Mouse (Mus musculus) heart, adult 2 months (tissue): ENCODE measurements around the gene Thbs1. TPM values are rescaled to one million over a fixed set of nuclear protein-coding genes. Genes with fewer than 3 reads are reported as not detected.

Experiments used
- DNase-seq, 2 experiments: peaks; one replicate each; pipeline ENCODE4 v3.0.0; 2021
- H3K27ac ChIP-seq: fragments of 200-600 bp; 2 replicates; pipeline ENCODE4 v1.8.1; 2022
- H3K27me3 ChIP-seq: fragments of 200-500 bp; 2 replicates; pipeline ENCODE4 v1.6.1; 2012; ENCODE audit warnings: mild to moderate bottlenecking, low read length, inconsistent platforms, mixed read lengths; ENCODE audit not compliant: control insufficient read depth, insufficient read depth
- H3K36me3 ChIP-seq: fragments of 200-500 bp; 2 replicates; pipeline ENCODE4 v1.6.1; 2012; ENCODE audit warnings: low read length, inconsistent platforms; ENCODE audit not compliant: control insufficient read depth, insufficient read depth
- H3K4me1 ChIP-seq: fragments of 200-500 bp; 2 replicates; pipeline ENCODE4 v1.6.1; 2011; ENCODE audit warnings: low read length; ENCODE audit not compliant: control insufficient read depth, insufficient read depth
- H3K4me3 ChIP-seq: fragments of 200-600 bp; 2 replicates; pipeline ENCODE4 v1.8.1; 2022
- H3K79me2 ChIP-seq: fragments of 200-500 bp; replicated peaks from 2 replicates; pipeline ENCODE4 v1.6.1; 2012; ENCODE audit warnings: mild to moderate bottlenecking, inconsistent platforms, low read length, moderate library complexity, mixed read lengths; ENCODE audit not compliant: control insufficient read depth, insufficient read depth
- H3K9ac ChIP-seq: fragments of 200-500 bp; 2 replicates; pipeline ENCODE4 v1.6.1; 2012; ENCODE audit warnings: low read depth, mild to moderate bottlenecking, control low read depth, inconsistent platforms, low read length, mixed read lengths
- CTCF ChIP-seq: fragments of 200-600 bp; IDR thresholded peaks from 2 replicates; pipeline ENCODE4 v1.8.1; 2022; ENCODE audit warnings: antibody characterized with exemption, mild to moderate bottlenecking, moderate library complexity
- EP300 ChIP-seq: fragments of 200-500 bp; IDR thresholded peaks from 2 replicates; pipeline ENCODE4 v1.6.1; 2011; ENCODE audit warnings: low read depth, low read length, control low read depth; ENCODE audit not compliant: insufficient read depth
- POLR2A ChIP-seq: fragments of 200-500 bp; IDR thresholded peaks from 2 replicates; pipeline ENCODE4 v1.6.1; 2011; ENCODE audit warnings: mild to moderate bottlenecking, low read depth, low read length, control low read depth; ENCODE audit not compliant: insufficient read depth
- WGBS: fragments of 180-500 bp; shearing (Covaris S2); methylation state at CpG from one replicate; pipeline ENCODE4 v1.1.7; 2018; 5-methylcytosine and 5-hydroxymethylcytosine counted together
- intact Hi-C: fragments of 180-260 bp; cut with DNase I; formaldehyde crosslinking; loops from one replicate; pipeline ENCODE4 v1.15.1; 2025
- polyA plus RNA-seq: library from polyadenylated mRNA; depleted of rRNA; stranded (reverse); fragments of >200 nt; gene quantifications from 2 replicates; pipeline ENCODE4 v1.2.3, GENCODE M21; 2012
- total RNA-seq, 2 experiments: library from RNA; stranded (reverse); gene quantifications; 2 replicates each; pipeline ENCODE4 v1.2.3; 2021

Gene Thbs1
- total and polyA plus RNA-seq, 3 experiments = 6.7 to 24.4 (median 10.0) TPM

DNA sequence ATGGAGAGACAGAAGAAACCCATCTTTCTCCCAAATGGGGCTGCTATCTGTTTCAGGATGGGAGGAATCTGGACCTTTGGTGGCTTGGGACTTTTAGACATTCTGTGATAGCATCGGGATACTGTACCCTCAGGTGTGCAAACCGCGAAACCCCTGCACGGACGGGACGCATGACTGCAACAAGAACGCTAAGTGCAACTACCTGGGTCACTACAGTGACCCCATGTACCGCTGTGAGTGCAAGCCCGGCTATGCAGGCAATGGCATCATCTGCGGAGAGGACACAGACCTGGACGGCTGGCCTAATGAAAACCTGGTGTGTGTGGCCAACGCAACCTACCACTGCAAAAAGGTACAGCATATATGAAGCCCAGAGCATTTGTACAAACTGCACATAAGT, 8.0 kb downstream of the Thbs1 start:
- H3K36me3 ChIP-seq = no peaks in the 10 kb centered on the region
- 95% methylated on average over 12 of the region's 12 CpGs for WGBS
- H3K79me2 ChIP-seq = no peaks in the 10 kb centered on the region
- TF ChIP-seq EP300 (no peak), CTCF (no peak), POLR2A (no peak)
- H3K4me3 ChIP-seq = no peak overlapping the region
- intact Hi-C loops = no loop called here
- H3K27me3 ChIP-seq = no peaks in the 10 kb centered on the region; the same call in 1 of the 2 replicates
- no peak overlapping the region for H3K27ac ChIP-seq
- no peak overlapping the region for H3K9ac ChIP-seq
- no peaks in the 10 kb centered on the region for H3K4me1 ChIP-seq
- DNase-seq = no peak

DNA sequence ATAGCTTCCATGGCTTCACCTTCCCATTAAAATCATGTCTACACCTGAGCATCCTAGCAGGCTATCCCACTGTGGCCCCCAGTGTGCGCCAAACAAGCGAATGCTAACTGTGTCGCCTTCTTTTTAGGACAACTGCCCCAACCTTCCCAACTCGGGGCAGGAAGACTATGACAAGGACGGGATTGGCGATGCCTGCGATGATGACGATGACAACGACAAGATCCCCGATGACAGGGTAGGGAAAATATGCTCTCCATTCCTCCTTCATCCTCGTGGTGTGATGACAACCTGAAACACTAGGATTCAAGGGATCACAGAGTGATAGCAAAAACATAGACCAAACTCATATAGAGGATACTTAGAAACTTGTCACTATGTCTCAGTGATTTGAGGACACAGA, 8.4 kb downstream of the Thbs1 start:
- H3K79me2 ChIP-seq = no peaks in the 10 kb centered on the region
- intact Hi-C loops = no loop called here
- no peaks in the 10 kb centered on the region for H3K4me1 ChIP-seq
- H3K36me3 ChIP-seq = no peaks in the 10 kb centered on the region
- H3K27ac ChIP-seq = no peak overlapping the region
- no peak for DNase-seq
- 91% methylated on average over 11 of the region's 11 CpGs for WGBS
- H3K9ac ChIP-seq = no peak overlapping the region
- no peaks in the 10 kb centered on the region; the same call in 1 of the 2 replicates for H3K27me3 ChIP-seq
- H3K4me3 ChIP-seq = no peak overlapping the region
- no peak for TF ChIP-seq CTCF
- TF ChIP-seq POLR2A = no peak
- no peak for TF ChIP-seq EP300

DNA sequence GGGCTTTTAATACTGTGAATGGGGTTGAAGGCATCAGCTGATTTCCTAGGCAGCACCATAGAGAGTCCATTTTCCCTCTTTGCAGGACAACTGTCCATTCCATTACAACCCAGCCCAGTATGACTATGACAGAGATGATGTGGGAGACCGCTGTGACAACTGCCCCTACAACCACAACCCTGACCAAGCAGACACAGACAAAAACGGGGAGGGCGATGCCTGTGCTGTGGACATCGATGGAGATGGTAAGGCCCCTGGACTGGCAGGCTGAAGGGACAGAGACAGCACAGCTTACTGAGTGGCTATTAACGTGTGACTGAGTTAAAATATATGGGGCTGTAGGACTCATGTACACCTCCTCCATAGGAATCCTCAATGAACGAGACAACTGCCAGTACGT, 9.1 kb downstream of the Thbs1 start:
- Histone ChIP-seq H3K9ac (no peak overlapping the region), H3K4me3 (no peak overlapping the region), H3K27me3 (no peaks in the 10 kb centered on the region; the same call in 1 of the 2 replicates), H3K36me3 (no peaks in the 10 kb centered on the region), H3K4me1 (no peaks in the 10 kb centered on the region), H3K27ac (no peak overlapping the region), H3K79me2 (no peaks in the 10 kb centered on the region)
- intact Hi-C loops = no loop called here
- TF ChIP-seq CTCF = no peak
- TF ChIP-seq EP300 = no peak
- no peak for TF ChIP-seq POLR2A
- no peak for DNase-seq
- 90% methylated on average over 7 of the region's 7 CpGs for WGBS

DNA sequence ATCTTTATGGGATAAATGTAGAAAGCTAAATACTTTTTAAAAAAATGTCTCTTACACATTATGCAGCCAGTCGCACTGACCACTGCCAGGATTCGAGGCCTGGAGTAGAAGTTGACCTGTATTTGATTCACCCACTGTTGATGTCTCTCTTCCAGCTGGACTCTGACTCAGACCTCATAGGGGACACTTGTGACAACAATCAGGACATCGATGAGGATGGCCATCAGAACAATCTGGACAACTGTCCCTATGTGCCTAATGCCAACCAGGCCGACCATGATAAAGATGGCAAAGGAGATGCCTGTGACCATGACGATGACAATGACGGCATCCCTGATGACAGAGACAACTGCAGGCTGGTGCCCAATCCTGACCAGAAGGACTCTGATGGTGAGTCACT, 10.6 kb downstream of the Thbs1 start:
- intact Hi-C loops = no loop called here
- H3K4me3 ChIP-seq = no peak overlapping the region

DNA sequence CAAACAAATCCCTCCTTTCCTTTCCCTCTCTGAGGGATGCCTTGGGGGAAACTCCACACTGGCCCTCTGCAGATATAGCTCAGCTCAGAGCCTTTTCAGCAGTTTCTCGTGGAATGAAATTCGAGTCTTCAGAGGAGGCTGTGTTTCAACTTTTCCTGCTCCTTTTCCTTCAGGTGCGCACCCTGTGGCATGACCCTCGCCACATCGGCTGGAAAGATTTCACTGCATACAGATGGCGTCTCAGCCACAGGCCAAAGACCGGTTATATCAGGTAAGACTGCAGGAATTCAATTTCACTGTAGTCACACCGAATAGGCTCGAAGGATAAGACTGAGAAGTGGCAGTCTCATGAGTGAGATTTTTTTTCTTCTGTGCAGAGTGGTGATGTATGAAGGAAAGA, 12.1 kb downstream of the Thbs1 start:
- intact Hi-C loops = no loop called here
- Histone ChIP-seq H3K27me3 (no peaks in the 10 kb centered on the region; the same call in 1 of the 2 replicates), H3K27ac (no peak overlapping the region), H3K4me3 (no peak overlapping the region), H3K79me2 (no peaks in the 10 kb centered on the region), H3K9ac (no peak overlapping the region), H3K36me3 (no peaks in the 10 kb centered on the region), H3K4me1 (no peaks in the 10 kb centered on the region)
- no peak for DNase-seq
- WGBS = 90% methylated on average over 9 of the region's 9 CpGs
- TF ChIP-seq POLR2A = no peak
- TF ChIP-seq CTCF = no peak
- no peak for TF ChIP-seq EP300

More for the DNA sequence above, 10.6 kb downstream of the Thbs1 start:
- H3K79me2 ChIP-seq = no peaks in the 10 kb centered on the region
- H3K9ac ChIP-seq = no peak overlapping the region
- no peaks in the 10 kb centered on the region for H3K4me1 ChIP-seq
- WGBS = 86% methylated on average over 6 of the region's 6 CpGs
- H3K27ac ChIP-seq = no peak overlapping the region
- no peak for DNase-seq
- no peaks in the 10 kb centered on the region for H3K36me3 ChIP-seq
- H3K27me3 ChIP-seq = no peaks in the 10 kb centered on the region; the same call in 1 of the 2 replicates
- no peak for TF ChIP-seq POLR2A
- no peak for TF ChIP-seq EP300
- no peak for TF ChIP-seq CTCF

DNA sequence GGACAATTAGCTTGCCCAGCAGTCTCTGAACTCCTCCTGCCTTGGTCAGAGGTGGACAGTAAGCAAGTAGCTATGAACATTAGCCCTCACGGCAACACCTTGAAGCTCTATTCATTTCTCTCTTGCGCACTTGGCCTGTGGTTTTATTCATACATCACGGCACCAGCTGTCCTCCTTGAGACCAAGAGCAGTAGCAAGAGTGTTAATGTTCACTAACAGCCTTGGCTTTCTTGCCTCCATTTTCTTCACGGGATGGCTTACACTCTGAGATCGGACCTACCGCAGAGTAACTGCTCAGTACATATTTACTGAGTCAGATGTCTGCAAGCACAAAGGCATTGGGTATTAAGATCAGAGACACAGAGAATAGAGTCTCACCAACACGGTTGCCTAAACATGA, 12.8 kb downstream of the Thbs1 start:
- no peaks in the 10 kb centered on the region for H3K79me2 ChIP-seq
- H3K4me1 ChIP-seq = no peaks in the 10 kb centered on the region
- H3K36me3 ChIP-seq = no peaks in the 10 kb centered on the region
- no peaks in the 10 kb centered on the region; the same call in 1 of the 2 replicates for H3K27me3 ChIP-seq
- WGBS = 87% methylated on average over 7 of the region's 7 CpGs
- H3K27ac ChIP-seq = no peak overlapping the region
- TF ChIP-seq CTCF = no peak
- TF ChIP-seq POLR2A = no peak
- no peak for TF ChIP-seq EP300
- no peak for DNase-seq
- no peak overlapping the region for H3K4me3 ChIP-seq
- H3K9ac ChIP-seq = no peak overlapping the region
- intact Hi-C loops = no loop called here
